Mouse (Mus musculus) heart, postnatal 0 days (tissue): ENCODE results near the gene Itpa. TPM values are rescaled to one million over a fixed set of nuclear protein-coding genes. Genes with fewer than 3 reads are reported as not detected.
A peak's percentile ranks its signal among the peaks of the same experiment; 100 is the strongest.

Experiments
- ATAC-seq: fragments of 200-750 bp; cut with Nextera tagmentation; 2 replicates; pipeline ENCODE4 v1.8.0; 2017; ENCODE audit warnings: low read depth, moderate number of reproducible peaks, moderate library complexity; ENCODE audit not compliant: insufficient read depth
- DNase-seq: peaks from one replicate; pipeline ENCODE4 v3.0.0-alpha.2; 2016; ENCODE audit warnings: low spot score
- H3K27ac ChIP-seq: fragments of 300-500 bp; sonication (generic); 2 replicates; pipeline ENCODE4 v1.5.1; 2014; ENCODE audit warnings: low read depth, mild to moderate bottlenecking
- H3K27me3 ChIP-seq: fragments of 300-500 bp; sonication (generic); 2 replicates; pipeline ENCODE4 v1.6.1; 2014; ENCODE audit warnings: low read length, mixed read lengths; ENCODE audit not compliant: control insufficient read depth, insufficient read depth
- H3K36me3 ChIP-seq: fragments of 300-500 bp; sonication (generic); replicated peaks from 2 replicates; pipeline ENCODE4 v1.6.1; 2014; ENCODE audit warnings: low read length, mixed read lengths; ENCODE audit not compliant: control insufficient read depth, insufficient read depth
- H3K4me1 ChIP-seq: fragments of 300-500 bp; sonication (generic); 2 replicates; pipeline ENCODE4 v1.6.1; 2014; ENCODE audit warnings: antibody characterized with exemption; ENCODE audit not compliant: control insufficient read depth, insufficient read depth
- H3K4me2 ChIP-seq: fragments of 300-500 bp; sonication (generic); 2 replicates; pipeline ENCODE4 v1.6.1; 2014; ENCODE audit warnings: low read depth, mild to moderate bottlenecking, low read length, moderate library complexity
- H3K4me3 ChIP-seq: fragments of 300-500 bp; sonication (generic); 2 replicates; pipeline ENCODE4 v1.5.1; 2014; ENCODE audit warnings: low read depth, low read length
- H3K9ac ChIP-seq: fragments of 300-500 bp; sonication (generic); replicated peaks from 2 replicates; pipeline ENCODE4 v1.6.1; 2014; ENCODE audit warnings: low read depth, low read length, mixed read lengths
- H3K9me3 ChIP-seq: fragments of 300-500 bp; sonication (generic); replicated peaks from 2 replicates; pipeline ENCODE4 v1.6.1; 2016; ENCODE audit warnings: low read length; ENCODE audit not compliant: control insufficient read depth
- CTCF ChIP-seq: IDR thresholded peaks from 2 replicates; pipeline ENCODE4 v1.5.1; 2016; ENCODE audit warnings: antibody characterized with exemption, control low read depth, low read depth
- EP300 ChIP-seq: IDR thresholded peaks from 2 replicates; pipeline ENCODE4 v1.6.1; 2016; ENCODE audit warnings: antibody characterized with exemption, low read depth
- WGBS: fragments of 180-500 bp; shearing (Covaris S2); extraction: QIAGEN DNeasy Blood & Tissue Kit; methylation state at CpG from one replicate; pipeline ENCODE4 v1.1.7; 2014; 5-methylcytosine and 5-hydroxymethylcytosine counted together
- polyA plus RNA-seq: library from polyadenylated mRNA; unstranded; fragments of >200 nt; fragmentation: Nextera tagmentation; extraction: Ambion mirVana; gene quantifications from 2 replicates; pipeline ENCODE4 v1.2.1, GENCODE M21; 2015
- total RNA-seq: library from RNA; depleted of rRNA; stranded (reverse); fragments of >200 nt; gene quantifications from 2 replicates; pipeline ENCODE4 v1.2.3, GENCODE M21; 2014; ENCODE audit warnings: low replicate concordance

Itpa gene
- total and polyA plus RNA-seq, 2 experiments from 2014 or later, result 67.3 to 100 TPM

DNA sequence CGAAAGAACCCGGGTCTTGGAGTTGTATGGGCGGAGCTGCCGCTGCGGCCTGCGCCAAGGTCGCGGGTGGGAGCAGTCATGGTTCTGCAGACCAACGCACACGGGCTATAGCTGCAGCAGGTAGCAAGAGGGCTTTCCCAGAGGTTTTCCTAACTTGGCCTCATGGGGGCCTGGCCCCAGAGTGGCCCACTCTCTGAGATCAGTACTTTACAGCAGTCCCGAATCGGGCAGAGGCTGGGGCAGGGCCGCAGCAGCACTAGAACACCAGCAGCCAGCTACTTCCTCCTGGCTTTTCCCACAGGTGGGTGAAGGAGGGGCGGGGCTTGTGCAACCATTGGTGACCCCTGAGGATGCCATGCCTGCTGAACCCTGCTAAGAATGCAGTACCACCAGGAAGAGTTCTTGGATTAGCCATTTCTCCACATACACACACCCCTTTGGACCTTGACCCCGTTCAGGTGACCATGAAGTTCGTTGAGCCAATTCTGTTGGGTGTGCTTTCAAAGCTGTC is 29.3 kb upstream of the Itpa start:
- ATAC-seq (no peak), DNase-seq (no peak)
- 41% methylated on average over 16 of the region's 16 CpGs for whole genome bisulfite sequencing
- H3K4me2 ChIP-seq, result no peak overlapping the region
- H3K9ac ChIP-seq, result no peak overlapping the region
- H3K4me1 ChIP-seq, result peaks cover 16% of the 10 kb centered on the region
- TF ChIP-seq CTCF (no peak), EP300 (no peak)
- H3K27me3 ChIP-seq, result peaks cover 37% of the 10 kb centered on the region
- H3K36me3 ChIP-seq, result no peaks in the 10 kb centered on the region
- no peak overlapping the region for H3K4me3 ChIP-seq
- H3K9me3 ChIP-seq, result no peaks in the 10 kb centered on the region
- H3K27ac ChIP-seq, result no peak overlapping the region

DNA sequence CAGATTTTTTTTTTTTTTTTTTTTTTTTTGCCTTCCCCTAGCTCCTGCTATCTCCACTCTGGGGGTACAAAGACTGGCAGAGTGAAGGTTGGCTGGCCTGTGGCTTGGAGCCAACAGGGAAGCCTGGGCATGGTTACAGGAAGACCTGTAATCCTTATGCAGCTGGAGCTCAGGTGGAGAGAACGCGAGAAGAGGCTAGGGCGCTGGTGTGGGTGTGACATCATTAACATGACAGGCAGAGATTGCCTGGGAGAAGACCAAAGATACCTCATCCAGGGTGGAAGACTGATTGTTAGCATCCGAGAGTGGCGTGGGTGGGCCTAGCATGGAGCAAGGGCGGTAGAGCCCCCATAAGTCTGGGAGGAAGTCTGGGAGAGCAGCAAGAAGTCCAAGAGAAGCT is 28.1 kb upstream of the Itpa start:
- 80% methylated on average over 6 of the region's 6 CpGs for whole genome bisulfite sequencing

DNA sequence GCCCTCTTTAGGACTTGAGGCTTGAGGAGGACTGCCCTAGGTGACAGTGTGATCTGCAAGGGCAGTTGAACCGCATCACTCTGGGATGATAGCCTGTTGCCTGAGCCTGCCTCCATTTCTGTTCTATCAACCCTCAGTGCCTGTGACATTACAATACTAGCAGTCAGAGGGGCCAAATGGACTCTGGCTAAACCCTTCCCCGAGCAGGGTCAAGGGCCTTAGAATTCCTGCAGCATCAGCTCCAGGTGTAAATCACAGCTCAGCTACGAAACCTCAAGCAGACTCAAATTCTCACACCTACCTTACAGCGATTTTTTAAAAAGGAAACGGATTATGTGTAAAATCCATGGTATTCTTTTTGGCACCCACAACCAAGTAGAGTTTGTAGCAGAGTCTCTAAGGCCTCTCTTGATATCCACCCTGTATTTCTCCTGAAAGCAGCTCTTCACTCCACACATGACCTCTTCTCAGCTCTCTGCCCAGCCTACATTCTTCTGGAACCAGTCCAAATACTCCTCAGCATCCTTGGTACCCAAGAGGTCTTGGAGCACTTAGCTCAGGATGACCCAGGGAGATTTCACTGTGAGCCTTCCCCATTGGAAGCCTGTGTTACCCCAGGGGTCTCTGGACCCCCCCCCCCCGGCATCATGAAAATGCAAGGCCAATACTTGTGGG is 25.9 kb upstream of the Itpa start:
- Histone ChIP-seq H3K27me3 (peaks cover 12% of the 10 kb centered on the region; the same call in 1 of the 2 replicates), H3K4me3 (no peak overlapping the region), H3K4me2 (no peak overlapping the region), H3K9me3 (no peaks in the 10 kb centered on the region), H3K9ac (no peak overlapping the region), H3K36me3 (no peaks in the 10 kb centered on the region), H3K27ac (no peak overlapping the region), H3K4me1 (peaks cover 5% of the 10 kb centered on the region; the same call in 1 of the 2 replicates)
- no peak for ATAC-seq
- no peak for DNase-seq
- WGBS, result 64% methylated on average over 6 of the region's 6 CpGs
- TF ChIP-seq EP300 (no peak), CTCF (no peak)

More for the DNA sequence above, 28.1 kb upstream of the Itpa start:
- DNase-seq, result no peak
- Histone ChIP-seq H3K36me3 (no peaks in the 10 kb centered on the region), H3K27me3 (peaks cover 28% of the 10 kb centered on the region), H3K4me3 (no peak overlapping the region), H3K4me1 (peaks cover 17% of the 10 kb centered on the region), H3K27ac (no peak overlapping the region), H3K9ac (no peak overlapping the region), H3K9me3 (no peaks in the 10 kb centered on the region), H3K4me2 (no peak overlapping the region)
- no peak for ATAC-seq
- TF ChIP-seq CTCF, result no peak
- TF ChIP-seq EP300, result no peak

DNA sequence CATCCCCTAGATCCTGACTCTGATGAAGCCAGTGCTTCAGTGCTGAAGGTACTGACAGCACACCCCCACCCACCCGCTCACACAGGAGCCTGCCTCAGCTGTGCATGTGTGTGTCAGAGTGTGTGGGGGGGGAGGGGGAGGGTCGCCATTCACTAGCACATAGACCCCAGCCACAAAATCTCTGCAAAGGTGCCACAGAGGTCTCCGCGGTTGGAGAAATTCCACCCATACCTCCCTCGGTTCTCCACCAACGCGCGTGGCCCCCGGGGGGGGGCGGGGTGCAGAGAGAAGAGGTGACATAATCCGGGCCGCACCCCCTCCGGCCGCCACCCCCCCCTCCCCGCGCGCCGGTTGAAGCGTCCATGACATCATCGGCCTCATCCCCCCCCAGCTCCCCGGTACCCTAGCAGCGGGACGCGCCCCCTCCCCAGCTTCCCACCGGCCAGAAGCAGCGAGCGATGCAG is 25.2 kb upstream of the Itpa start:
- Histone ChIP-seq H3K27ac (peak overlapping the region; percentile 34; the same call in 1 of the 2 replicates), H3K36me3 (no peaks in the 10 kb centered on the region), H3K9ac (peak overlapping the region; percentile 63), H3K4me1 (peaks cover 5% of the 10 kb centered on the region; the same call in 1 of the 2 replicates), H3K27me3 (0 out of 2 replicates have a peak, but pooled peaks cover 4% of the 10 kb centered on the region), H3K9me3 (no peaks in the 10 kb centered on the region), H3K4me3 (peak overlapping the region; percentile 84), H3K4me2 (peak overlapping the region; percentile 100)
- peak; percentile 15; the same call in 1 of the 2 replicates for ATAC-seq
- no peak for DNase-seq
- under 1% methylated on average over 23 of the region's 27 CpGs for WGBS
- no peak for TF ChIP-seq EP300
- no peak for TF ChIP-seq CTCF

DNA sequence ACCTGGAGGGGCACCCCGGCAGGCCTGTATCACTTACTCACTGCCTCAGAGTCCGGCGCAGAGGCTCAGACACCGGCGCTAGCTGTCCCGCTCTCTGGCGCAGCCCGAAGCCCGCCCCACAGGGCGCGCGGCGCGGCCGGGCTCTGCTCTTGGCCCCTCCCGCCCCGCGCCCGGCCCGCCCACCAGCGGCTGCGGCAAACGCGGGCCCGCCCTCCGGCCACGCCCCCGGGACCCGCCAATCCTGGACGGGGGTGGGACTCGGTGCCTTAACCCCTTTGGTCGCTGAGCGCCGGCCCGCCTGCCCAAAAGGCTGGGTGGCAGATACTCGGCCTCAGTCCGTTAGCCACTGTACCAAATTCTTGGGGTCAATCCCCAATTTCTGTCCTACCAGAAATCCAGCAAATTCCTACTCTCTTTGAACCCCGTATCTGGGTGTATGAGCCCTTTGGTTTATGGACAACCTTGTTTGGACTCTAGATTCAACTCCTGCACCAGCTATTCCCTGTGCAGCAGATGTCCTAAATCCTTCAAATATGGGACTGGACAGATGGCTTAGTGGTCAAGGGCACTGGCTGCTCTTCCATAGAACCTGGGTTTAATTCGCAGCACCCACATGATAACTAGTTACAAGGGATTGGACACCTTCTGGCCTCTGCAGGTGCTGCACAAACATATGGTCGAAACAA is 24.6 kb upstream of the Itpa start, which contains the start of gene Lzts3:
TSS of gene Lzts3 (minus strand) at position 120 of the 686 bp plus-strand sequence.
- Histone ChIP-seq H3K9me3 (no peaks in the 10 kb centered on the region), H3K27me3 (0 out of 2 replicates have a peak, but pooled peaks cover 2% of the 10 kb centered on the region), H3K4me2 (peak within 1 kb of the TSS; percentile 100), H3K4me1 (peaks cover 5% of the 10 kb centered on the region; the same call in 1 of the 2 replicates), H3K36me3 (no peaks in the 10 kb centered on the region), H3K27ac (peak within 1 kb of the TSS; percentile 34; the same call in 1 of the 2 replicates), H3K9ac (peak within 1 kb of the TSS; percentile 63), H3K4me3 (peak within 1 kb of the TSS; percentile 84)
- WGBS, result 4% methylated on average over 37 of the region's 40 CpGs
- TF ChIP-seq CTCF, result no peak
- TF ChIP-seq EP300, result no peak
- ATAC-seq (peak; percentile 99), DNase-seq (peak; percentile 89)
